Mouse (Mus musculus): ENCODE data around the gene Olfr1246. TPM values are rescaled to one million over a fixed set of nuclear protein-coding genes. Genes with fewer than 3 reads are reported as not detected.

The Olfr1246 gene
- polyA plus RNA-seq, 1 experiment from 2014 or later: not detected

Other genes with a start within 250 kb of the Olfr1246 start
- gene Olfr1234, start 228.3 kb downstream of the Olfr1246 start, polyA plus RNA-seq (2014; fragmentation: Nextera tagmentation; extraction: Ambion mirVana): not detected in 2 replicates
- gene Olfr1238, start 183.5 kb downstream of the Olfr1246 start, polyA plus RNA-seq (2014; fragmentation: Nextera tagmentation; extraction: Ambion mirVana): not detected in 2 replicates
- not detected in 2 replicates for gene Olfr1239, start 172.8 kb downstream of the Olfr1246 start, polyA plus RNA-seq (2014; fragmentation: Nextera tagmentation; extraction: Ambion mirVana)
- gene Olfr1240, start 150.2 kb downstream of the Olfr1246 start, polyA plus RNA-seq (2014; fragmentation: Nextera tagmentation; extraction: Ambion mirVana): not detected in 2 replicates
- gene Olfr1241, start 106.0 kb downstream of the Olfr1246 start, polyA plus RNA-seq (2014; fragmentation: Nextera tagmentation; extraction: Ambion mirVana): not detected in 2 replicates
- not detected in 2 replicates for gene Olfr1242, start 94.8 kb downstream of the Olfr1246 start, polyA plus RNA-seq (2014; fragmentation: Nextera tagmentation; extraction: Ambion mirVana)
- not detected in 2 replicates for gene Olfr1243, start 61.7 kb downstream of the Olfr1246 start, polyA plus RNA-seq (2014; fragmentation: Nextera tagmentation; extraction: Ambion mirVana)
- gene Olfr1245, start 14.7 kb downstream of the Olfr1246 start, polyA plus RNA-seq (2014; fragmentation: Nextera tagmentation; extraction: Ambion mirVana): not detected in 2 replicates
- gene Olfr1247, start 21.0 kb upstream of the Olfr1246 start, polyA plus RNA-seq (2014; fragmentation: Nextera tagmentation; extraction: Ambion mirVana): not detected in 2 replicates
- gene Olfr1248, start 25.1 kb upstream of the Olfr1246 start, polyA plus RNA-seq (2014; fragmentation: Nextera tagmentation; extraction: Ambion mirVana): not detected in 2 replicates
- not detected in 2 replicates for gene Olfr1249, start 41.8 kb upstream of the Olfr1246 start, polyA plus RNA-seq (2014; fragmentation: Nextera tagmentation; extraction: Ambion mirVana)
- not detected in 2 replicates for gene Olfr1250, start 68.3 kb upstream of the Olfr1246 start, polyA plus RNA-seq (2014; fragmentation: Nextera tagmentation; extraction: Ambion mirVana)
- not detected in 2 replicates for gene Olfr1251, start 78.8 kb upstream of the Olfr1246 start, polyA plus RNA-seq (2014; fragmentation: Nextera tagmentation; extraction: Ambion mirVana)
- gene Olfr1252, start 131.9 kb upstream of the Olfr1246 start, polyA plus RNA-seq (2014; fragmentation: Nextera tagmentation; extraction: Ambion mirVana): not detected in 2 replicates
- gene Olfr1253, start 163.9 kb upstream of the Olfr1246 start, polyA plus RNA-seq (2014; fragmentation: Nextera tagmentation; extraction: Ambion mirVana): not detected in 2 replicates
- gene Olfr1254, start 200.5 kb upstream of the Olfr1246 start, polyA plus RNA-seq (2014; fragmentation: Nextera tagmentation; extraction: Ambion mirVana): not detected in 2 replicates
- gene Olfr1255, start 218.9 kb upstream of the Olfr1246 start, polyA plus RNA-seq (2014; fragmentation: Nextera tagmentation; extraction: Ambion mirVana): not detected in 2 replicates
- gene Olfr1256, start 248.4 kb upstream of the Olfr1246 start, polyA plus RNA-seq (2014; fragmentation: Nextera tagmentation; extraction: Ambion mirVana): not detected in 2 replicates

Measured in forebrain, embryonic 14.5 days (tissue).